Mouse (Mus musculus): ENCODE measurements at regions not wholly inside any gene's neighbourhood (a gene's known extent, or its start where the extent isn't known, plus 50 kb on each side); places are given as distances from the start of the nearest gene placed in this dataset.

DNA sequence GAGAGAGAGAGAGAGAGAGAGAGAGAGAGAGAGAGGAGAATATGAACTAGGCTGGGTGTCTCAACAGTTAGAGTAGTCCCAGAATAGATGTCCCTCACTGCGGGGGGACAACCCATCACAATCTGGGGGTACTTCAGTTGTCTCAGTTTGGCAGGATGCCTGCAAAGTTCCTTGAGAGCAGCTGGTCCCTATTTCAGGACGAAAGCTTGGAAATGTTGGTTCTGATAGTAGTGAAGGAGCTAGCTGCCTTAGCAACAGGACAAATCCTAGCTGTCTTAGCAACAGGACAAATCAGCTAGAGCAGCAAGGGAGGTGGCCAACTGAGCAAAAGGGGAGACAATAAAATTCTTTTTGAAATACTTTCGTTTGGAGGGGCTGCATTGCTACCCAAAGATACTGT lies 139.9 kb upstream of the Frg1 start:
- no peak overlapping the region for H3K27ac ChIP-seq
- 73% methylated on average over 3 of the region's 3 CpGs for WGBS
- no peak overlapping the region for H3K4me2 ChIP-seq
- H3K9me3 ChIP-seq (replicated peaks), result no peaks in the 10 kb centered on the region
- no peak for ATAC-seq (replicated peaks; ENCODE audit: low FRiP score)
- H3K27me3 ChIP-seq, result no peaks in the 10 kb centered on the region
- H3K4me1 ChIP-seq, result no peaks in the 10 kb centered on the region
- H3K9ac ChIP-seq, result no peak overlapping the region
- H3K36me3 ChIP-seq, result no peaks in the 10 kb centered on the region
- no peak overlapping the region for H3K4me3 ChIP-seq (replicated peaks)

DNA sequence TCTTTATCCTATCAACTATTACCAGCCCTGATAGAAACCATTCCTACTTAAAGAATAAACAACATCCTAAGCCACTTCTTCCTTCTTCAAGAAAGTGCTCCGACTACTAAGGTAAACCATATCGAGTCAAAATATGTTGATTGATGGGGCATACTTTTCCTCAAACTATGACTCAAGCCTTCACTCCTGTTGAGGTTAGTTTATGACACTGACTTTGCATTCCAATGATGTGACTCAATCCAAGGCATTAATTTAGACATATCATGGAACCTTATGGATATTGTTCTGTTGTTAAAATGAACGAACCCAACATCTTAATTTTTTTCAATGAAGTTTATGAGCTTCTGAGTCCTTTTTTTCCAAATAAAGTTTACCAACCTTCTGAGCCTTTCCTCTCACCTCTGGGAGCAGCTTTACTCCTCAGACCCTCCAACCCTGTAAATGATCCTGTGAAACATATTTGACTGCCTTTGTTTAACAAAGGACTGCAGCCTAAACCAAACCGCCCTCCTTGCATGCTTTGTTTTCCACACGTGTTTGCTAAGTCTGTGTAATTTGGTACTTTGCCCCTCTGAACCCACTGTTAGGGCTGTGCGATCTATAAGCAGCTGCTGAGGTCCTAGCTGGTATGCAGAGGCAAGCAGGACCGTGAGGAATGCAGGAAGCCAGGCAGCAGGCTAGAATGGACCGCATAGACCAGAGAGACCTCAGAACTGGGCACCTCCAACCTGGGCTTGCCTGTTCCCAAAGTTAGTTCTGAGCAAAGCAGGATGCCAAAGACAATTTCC lies 136.1 kb upstream of the Frg1 start:
- Histone ChIP-seq H3K4me2 (no peak overlapping the region), H3K27ac (no peak overlapping the region), H3K27me3 (no peaks in the 10 kb centered on the region), H3K4me1 (peaks cover 8% of the 10 kb centered on the region; the same call in 1 of the 2 replicates), H3K36me3 (no peaks in the 10 kb centered on the region), H3K9me3 (replicated peaks) (no peaks in the 10 kb centered on the region), H3K9ac (no peak overlapping the region), H3K4me3 (replicated peaks) (no peak overlapping the region)
- no peak for ATAC-seq (replicated peaks; ENCODE audit: low FRiP score)
- 59% methylated on average over 8 of the region's 8 CpGs for WGBS

DNA sequence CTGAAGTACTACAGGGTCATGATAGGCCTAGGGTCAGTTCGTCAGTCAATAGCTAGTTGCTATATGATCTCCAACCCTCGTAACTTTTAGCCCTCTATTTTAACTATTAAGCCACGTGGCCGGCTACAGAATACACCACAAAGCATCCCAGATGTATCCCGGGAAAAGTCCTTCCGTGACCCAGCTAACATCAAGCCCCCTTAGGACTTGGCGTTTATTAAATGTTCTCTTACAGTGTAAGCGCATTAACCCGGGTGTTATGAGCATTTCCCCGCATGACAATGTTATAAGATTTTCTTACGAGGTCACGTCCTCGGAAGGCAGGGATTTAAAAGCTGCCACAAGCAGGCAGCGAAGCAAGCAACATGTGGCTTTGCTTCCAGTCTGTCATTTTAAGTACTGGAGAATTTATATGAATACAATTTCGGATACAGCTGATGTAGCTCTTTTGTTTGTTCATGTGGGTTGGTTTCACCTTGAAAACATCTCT lies 135.1 kb upstream of the Frg1 start:
- no peak overlapping the region for H3K4me3 ChIP-seq (replicated peaks)
- H3K36me3 ChIP-seq, result no peaks in the 10 kb centered on the region
- WGBS, result 43% methylated on average over 15 of the region's 15 CpGs
- H3K9ac ChIP-seq, result no peak overlapping the region
- peak overlapping the region; percentile 25 for H3K4me2 ChIP-seq
- no peaks in the 10 kb centered on the region for H3K9me3 ChIP-seq (replicated peaks)
- no peak overlapping the region for H3K27ac ChIP-seq
- ATAC-seq (replicated peaks; ENCODE audit: low FRiP score), result no peak
- H3K27me3 ChIP-seq, result no peaks in the 10 kb centered on the region
- peaks cover 8% of the 10 kb centered on the region; the same call in 1 of the 2 replicates for H3K4me1 ChIP-seq

DNA sequence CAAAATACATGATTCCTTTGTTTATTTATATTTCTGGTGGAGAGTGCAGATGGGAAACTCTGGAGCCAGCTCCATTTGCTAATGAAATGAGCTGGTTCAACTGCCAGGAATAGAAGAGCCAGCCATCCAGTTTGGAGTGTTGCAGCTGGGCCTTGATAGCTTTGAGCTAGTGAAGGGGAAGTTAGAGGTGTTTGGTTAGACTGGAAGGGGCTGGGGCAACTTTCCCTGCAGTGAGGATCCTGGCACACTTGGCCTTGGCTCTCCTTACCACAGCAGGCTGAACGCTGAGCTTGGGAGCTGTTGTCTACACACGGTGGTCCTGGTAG lies 133.2 kb upstream of the Frg1 start:
- H3K4me2 ChIP-seq, result no peak overlapping the region
- no peak for ATAC-seq (replicated peaks; ENCODE audit: low FRiP score)
- H3K27ac ChIP-seq, result no peak overlapping the region
- no peaks in the 10 kb centered on the region for H3K27me3 ChIP-seq
- H3K4me1 ChIP-seq, result peaks cover 8% of the 10 kb centered on the region; the same call in 1 of the 2 replicates
- H3K9ac ChIP-seq, result no peak overlapping the region
- H3K9me3 ChIP-seq (replicated peaks), result no peaks in the 10 kb centered on the region
- H3K4me3 ChIP-seq (replicated peaks), result no peak overlapping the region
- H3K36me3 ChIP-seq, result no peaks in the 10 kb centered on the region
- 85% methylated on average over 2 of the region's 2 CpGs for WGBS

DNA sequence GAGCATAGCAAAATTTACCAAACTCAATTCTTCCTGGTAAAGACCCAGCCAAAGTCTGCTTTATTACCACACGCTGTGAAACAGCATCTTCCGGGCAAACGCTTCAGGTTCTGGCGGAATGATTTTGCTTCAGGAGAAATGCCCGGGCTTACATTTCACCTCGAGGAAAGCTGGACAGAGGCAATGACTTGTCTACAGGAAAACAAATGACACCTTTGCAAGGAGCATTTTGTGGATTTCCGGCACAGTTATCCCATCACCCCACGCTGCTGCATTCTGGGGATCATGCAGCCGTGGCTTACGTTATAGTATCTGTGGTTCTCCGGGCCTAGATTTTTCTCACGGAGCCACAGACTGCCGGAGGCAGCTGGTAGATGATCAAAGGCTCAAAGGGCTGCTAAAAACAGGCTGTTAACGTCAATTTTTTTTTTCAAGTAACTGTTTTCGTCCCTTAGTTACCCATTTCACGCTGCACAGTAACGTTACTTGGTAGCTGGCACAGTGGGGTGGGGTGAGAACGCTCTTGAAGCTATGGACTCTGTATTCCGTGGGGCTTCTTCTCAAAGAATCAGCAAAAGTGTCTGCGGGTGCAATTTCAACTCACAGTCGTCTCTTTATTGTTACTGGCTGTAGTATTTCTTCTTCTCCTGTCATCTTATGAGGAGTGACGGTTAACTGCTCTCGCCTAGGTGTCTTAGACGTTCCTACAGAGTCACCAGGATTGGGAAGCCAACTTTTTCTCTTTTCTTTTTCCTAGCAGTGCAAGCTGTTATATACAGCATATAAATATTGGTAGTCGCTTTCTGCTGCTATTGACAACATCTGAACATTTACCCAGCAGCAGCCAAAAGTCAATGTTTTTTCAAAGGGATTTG lies 132.6 kb upstream of the Frg1 start:
- Histone ChIP-seq H3K4me2 (peak overlapping the region; percentile 41), H3K4me3 (replicated peaks) (no peak overlapping the region), H3K9me3 (replicated peaks) (no peaks in the 10 kb centered on the region), H3K9ac (no peak overlapping the region), H3K4me1 (peaks cover 8% of the 10 kb centered on the region; the same call in 1 of the 2 replicates), H3K36me3 (no peaks in the 10 kb centered on the region), H3K27me3 (no peaks in the 10 kb centered on the region), H3K27ac (no peak overlapping the region)
- ATAC-seq (replicated peaks; ENCODE audit: low FRiP score), result no peak
- 44% methylated on average over 25 of the region's 25 CpGs for WGBS

DNA sequence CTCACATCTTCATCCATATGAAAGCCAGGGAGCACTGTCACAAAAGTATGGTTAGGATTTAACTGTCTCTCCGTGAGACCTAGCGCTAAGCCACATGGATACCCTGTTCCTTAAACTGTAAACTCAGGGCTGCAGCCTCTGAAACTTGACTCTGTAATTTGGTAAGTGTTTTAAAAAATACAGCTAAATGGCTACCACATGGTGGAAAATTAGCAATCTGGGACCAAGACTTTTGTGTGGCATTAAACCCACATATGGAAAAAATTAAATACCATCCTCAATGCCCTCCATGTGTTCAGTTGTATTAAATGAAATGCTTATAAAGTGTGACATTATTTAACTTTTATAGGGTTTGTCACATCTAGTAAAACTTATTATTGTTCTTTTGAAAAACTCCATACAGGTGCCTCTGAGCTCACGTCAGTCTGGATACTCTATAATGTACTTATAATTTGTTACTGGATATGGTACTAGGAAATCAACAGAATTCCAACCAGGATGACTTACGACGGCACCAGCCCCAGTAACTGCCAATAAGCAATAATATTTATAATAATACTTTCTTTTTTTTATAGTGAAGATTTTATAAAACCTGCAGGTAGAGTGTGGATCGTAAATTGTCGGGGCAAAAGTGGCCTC lies 131.0 kb upstream of the Frg1 start:
- Histone ChIP-seq H3K36me3 (no peaks in the 10 kb centered on the region), H3K9ac (no peak overlapping the region), H3K4me2 (no peak overlapping the region), H3K9me3 (replicated peaks) (no peaks in the 10 kb centered on the region), H3K27me3 (no peaks in the 10 kb centered on the region), H3K4me1 (peaks cover 8% of the 10 kb centered on the region; the same call in 1 of the 2 replicates), H3K4me3 (replicated peaks) (no peak overlapping the region), H3K27ac (no peak overlapping the region)
- WGBS, result 88% methylated on average over 7 of the region's 7 CpGs
- ATAC-seq (replicated peaks; ENCODE audit: low FRiP score), result no peak

DNA sequence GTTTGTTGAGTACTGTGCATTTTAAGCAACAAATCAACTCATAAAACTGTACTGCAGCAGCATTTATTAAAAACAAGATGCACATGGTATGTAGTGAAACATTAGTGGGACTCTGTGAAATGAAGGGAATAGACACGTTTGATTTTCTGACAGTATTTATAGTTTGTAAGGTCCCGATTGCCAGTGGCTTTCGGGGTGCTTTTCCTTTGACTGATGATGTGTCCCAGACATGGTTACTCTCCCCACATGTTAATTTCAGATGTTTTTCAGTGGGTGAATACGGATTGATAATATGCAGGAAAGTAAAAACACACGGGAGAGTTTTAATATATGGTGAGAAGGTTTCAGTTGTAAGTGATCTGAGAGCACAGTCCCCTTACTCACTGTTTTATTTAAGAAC lies 115.3 kb upstream of the Frg1 start:
- H3K36me3 ChIP-seq, result no peaks in the 10 kb centered on the region
- no peak for ATAC-seq (replicated peaks; ENCODE audit: low FRiP score)
- no peak overlapping the region for H3K4me3 ChIP-seq (replicated peaks)
- 58% methylated on average over 5 of the region's 5 CpGs for WGBS
- no peaks in the 10 kb centered on the region for H3K27me3 ChIP-seq
- H3K4me2 ChIP-seq, result no peak overlapping the region
- no peaks in the 10 kb centered on the region for H3K9me3 ChIP-seq (replicated peaks)
- no peak overlapping the region for H3K27ac ChIP-seq
- H3K9ac ChIP-seq, result no peak overlapping the region
- no peaks in the 10 kb centered on the region for H3K4me1 ChIP-seq

DNA sequence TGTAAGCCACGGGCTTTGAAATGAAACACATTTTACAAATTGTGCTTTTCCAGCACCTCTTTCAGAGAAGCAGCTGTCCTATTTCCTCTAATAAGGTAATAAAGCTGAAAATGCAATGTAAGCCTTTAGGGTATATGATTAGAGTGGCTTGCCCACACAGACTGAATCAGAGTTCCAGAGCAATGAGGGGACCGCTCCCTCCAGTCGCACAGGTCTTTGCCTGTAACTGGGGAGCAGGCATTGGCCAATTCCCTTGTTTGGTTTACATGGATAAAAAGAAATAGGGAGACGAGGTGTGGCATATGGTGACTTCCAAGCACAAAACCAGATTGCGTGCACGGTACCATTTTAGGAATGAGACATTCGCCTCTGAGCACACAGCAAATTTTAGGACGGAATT lies 112.7 kb upstream of the Frg1 start:
- Histone ChIP-seq H3K27ac (no peak overlapping the region), H3K4me3 (replicated peaks) (no peak overlapping the region), H3K4me1 (no peaks in the 10 kb centered on the region), H3K9ac (no peak overlapping the region), H3K9me3 (replicated peaks) (no peaks in the 10 kb centered on the region), H3K4me2 (no peak overlapping the region), H3K36me3 (no peaks in the 10 kb centered on the region), H3K27me3 (no peaks in the 10 kb centered on the region)
- 93% methylated on average over 8 of the region's 8 CpGs for WGBS
- ATAC-seq (replicated peaks; ENCODE audit: low FRiP score), result no peak

DNA sequence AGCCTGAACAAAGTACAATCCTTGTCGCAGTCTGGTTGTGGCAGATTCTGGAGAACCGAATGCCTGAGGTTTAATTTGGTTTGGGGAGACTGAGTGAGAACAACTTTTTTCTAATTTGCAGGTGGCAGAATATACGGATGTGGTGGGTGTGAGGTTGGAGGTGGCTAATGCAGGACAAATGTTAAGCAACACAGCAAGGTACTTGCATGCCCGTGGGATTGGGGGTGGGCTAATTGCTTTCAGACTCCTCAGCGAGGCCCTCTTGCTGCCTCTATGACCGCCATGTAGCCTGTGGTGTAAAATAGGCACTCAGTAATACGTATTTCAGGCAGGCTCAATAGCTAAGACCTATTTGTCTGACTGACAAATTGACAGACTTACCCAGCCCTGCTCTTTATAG lies 109.4 kb upstream of the Frg1 start:
- Histone ChIP-seq H3K4me3 (replicated peaks) (no peak overlapping the region), H3K4me1 (no peaks in the 10 kb centered on the region), H3K9me3 (replicated peaks) (no peaks in the 10 kb centered on the region), H3K36me3 (no peaks in the 10 kb centered on the region), H3K9ac (no peak overlapping the region), H3K27me3 (no peaks in the 10 kb centered on the region), H3K4me2 (no peak overlapping the region), H3K27ac (no peak overlapping the region)
- ATAC-seq (replicated peaks; ENCODE audit: low FRiP score), result no peak
- 83% methylated on average over 7 of the region's 7 CpGs for WGBS

DNA sequence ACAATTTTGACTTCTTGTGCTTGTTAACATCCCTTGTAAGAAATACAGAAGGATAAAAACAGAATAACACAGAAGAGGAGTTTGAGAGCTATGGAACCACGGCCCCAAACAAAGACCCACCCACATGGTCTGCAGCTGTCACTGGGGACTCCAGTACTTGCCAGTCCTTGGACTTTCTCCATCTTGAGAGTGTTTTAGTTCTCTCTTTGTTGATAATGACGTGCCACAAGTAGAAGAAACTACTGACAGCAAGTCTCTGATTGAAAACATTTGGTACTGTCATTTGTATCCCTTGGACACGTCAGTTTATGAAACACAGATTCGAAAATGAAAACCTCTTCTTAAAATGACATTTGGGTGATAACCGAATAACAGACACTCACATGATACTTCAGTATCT lies 68.3 kb upstream of the Frg1 start:
- no peak for ATAC-seq (replicated peaks; ENCODE audit: low FRiP score)
- Histone ChIP-seq H3K9me3 (replicated peaks) (no peaks in the 10 kb centered on the region), H3K27ac (no peak overlapping the region), H3K4me2 (no peak overlapping the region), H3K4me3 (replicated peaks) (no peak overlapping the region), H3K9ac (no peak overlapping the region), H3K27me3 (no peaks in the 10 kb centered on the region), H3K4me1 (no peaks in the 10 kb centered on the region), H3K36me3 (no peaks in the 10 kb centered on the region)
- 77% methylated on average over 5 of the region's 5 CpGs for WGBS

DNA sequence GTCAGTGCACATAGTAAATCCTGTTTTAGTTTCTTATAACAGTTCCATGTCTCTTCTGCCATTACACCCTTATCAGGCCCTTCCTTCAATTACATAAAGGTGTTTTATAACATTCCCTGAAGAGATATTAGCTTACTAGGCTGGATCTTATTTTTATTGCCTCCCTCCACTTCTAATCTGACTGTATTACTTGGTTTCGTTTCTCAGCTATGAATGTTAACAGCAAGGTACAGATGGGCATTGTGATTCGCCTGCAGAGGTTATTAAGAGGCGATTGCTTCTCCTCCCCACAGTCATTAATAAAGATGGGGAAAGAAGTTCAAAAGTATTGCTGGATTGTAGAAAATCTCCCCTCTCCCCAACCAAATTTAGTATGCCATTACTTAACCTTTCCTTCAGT lies 66.4 kb upstream of the Frg1 start:
- no peaks in the 10 kb centered on the region for H3K27me3 ChIP-seq
- no peak overlapping the region for H3K27ac ChIP-seq
- no peak for ATAC-seq (replicated peaks; ENCODE audit: low FRiP score)
- 57% methylated on average over 3 of the region's 3 CpGs for WGBS
- H3K4me3 ChIP-seq (replicated peaks), result no peak overlapping the region
- no peaks in the 10 kb centered on the region for H3K9me3 ChIP-seq (replicated peaks)
- H3K36me3 ChIP-seq, result no peaks in the 10 kb centered on the region
- H3K4me2 ChIP-seq, result no peak overlapping the region
- no peaks in the 10 kb centered on the region for H3K4me1 ChIP-seq
- H3K9ac ChIP-seq, result no peak overlapping the region
